Mouse (Mus musculus) spleen, adult 2 months (tissue): Measurements from ENCODE around the gene Shb.

Experiments used
- CTCF ChIP-seq: fragments of 200-500 bp; IDR thresholded peaks from 2 replicates; pipeline ENCODE4 v1.5.1; 2011; ENCODE audit warnings: mild to moderate bottlenecking, inconsistent platforms; ENCODE audit not compliant: insufficient read depth, insufficient read length, insufficient replicate concordance; ENCODE audit errors: extremely low read depth
- POLR2A ChIP-seq: fragments of 200-500 bp; IDR thresholded peaks from 2 replicates; pipeline ENCODE4 v1.6.1; 2011; ENCODE audit warnings: low read depth, low read length, inconsistent platforms

GRCm38 (mm10) chr4:45510163-45510562 is 22.1 kb downstream of the Shb start:
- TF ChIP-seq CTCF (no peak), POLR2A (no peak)
